Mouse (Mus musculus) forebrain, embryonic 13.5 days (tissue): ENCODE measurements around the gene Elmo3. TPM values are rescaled to one million over a fixed set of nuclear protein-coding genes. Genes with fewer than 3 reads are reported as not detected.

Source experiments
- ATAC-seq: fragments of 200-750 bp; cut with Nextera tagmentation; 2 replicates; pipeline ENCODE4 v1.8.0; 2017
- H3K27ac ChIP-seq: fragments of 300-500 bp; sonication (generic); 2 replicates; pipeline ENCODE4 v1.5.1; 2015; ENCODE audit warnings: inconsistent platforms, mild to moderate bottlenecking, moderate library complexity
- H3K27me3 ChIP-seq: fragments of 300-500 bp; sonication (generic); 2 replicates; pipeline ENCODE4 v1.6.1; 2015; ENCODE audit warnings: mild to moderate bottlenecking, inconsistent platforms
- H3K36me3 ChIP-seq: fragments of 300-500 bp; sonication (generic); 2 replicates; pipeline ENCODE4 v1.6.1; 2015; ENCODE audit warnings: mild to moderate bottlenecking, inconsistent platforms; ENCODE audit not compliant: poor library complexity, severe bottlenecking
- H3K4me1 ChIP-seq: fragments of 300-500 bp; sonication (generic); 2 replicates; pipeline ENCODE4 v1.6.1; 2015; ENCODE audit warnings: inconsistent platforms
- H3K4me2 ChIP-seq: fragments of 300-500 bp; sonication (generic); 2 replicates; pipeline ENCODE4 v1.6.1; 2015; ENCODE audit warnings: inconsistent platforms, mild to moderate bottlenecking, moderate library complexity
- H3K4me3 ChIP-seq: fragments of 300-500 bp; sonication (generic); 2 replicates; pipeline ENCODE4 v1.5.1; 2015; ENCODE audit warnings: mild to moderate bottlenecking, inconsistent platforms
- H3K9ac ChIP-seq: fragments of 300-500 bp; sonication (generic); 2 replicates; pipeline ENCODE4 v1.6.1; 2015; ENCODE audit warnings: mild to moderate bottlenecking, inconsistent platforms
- H3K9me3 ChIP-seq: fragments of 300-500 bp; sonication (generic); replicated peaks from 2 replicates; pipeline ENCODE4 v1.6.1; 2016; ENCODE audit warnings: inconsistent platforms
- WGBS: fragments of 180-500 bp; shearing (Covaris S2); methylation state at CpG from one replicate; pipeline ENCODE4 v1.1.7; 2015; 5-methylcytosine and 5-hydroxymethylcytosine counted together
- polyA plus RNA-seq: library from polyadenylated mRNA; unstranded; fragments of >200 nt; fragmentation: Nextera tagmentation; extraction: Ambion mirVana; gene quantifications from 2 replicates; pipeline ENCODE4 v1.2.1, GENCODE M21; 2015

Gene Elmo3
- polyA plus RNA-seq, 1 experiment from 2014 or later = 0.75 TPM

DNA sequence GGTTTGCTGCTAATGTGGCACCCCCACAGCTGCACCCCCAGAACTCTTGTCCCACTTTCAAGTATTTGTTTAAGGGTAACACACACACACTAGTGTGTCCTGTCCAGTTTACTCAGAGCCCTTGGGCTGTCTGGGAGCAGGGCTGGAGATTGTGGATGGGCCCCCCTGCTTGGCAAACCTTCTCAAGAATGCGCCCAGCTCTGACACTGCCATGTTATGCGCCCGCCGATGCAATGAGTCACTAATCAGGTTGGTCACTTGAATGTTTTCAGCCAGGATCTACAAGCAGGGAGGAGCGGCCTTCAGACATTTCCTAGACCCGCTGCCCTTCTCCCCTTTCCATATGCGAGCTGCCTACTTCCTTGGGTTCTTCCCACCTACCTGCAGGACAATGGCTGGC, 12.9 kb upstream of the Elmo3 start:
- Histone ChIP-seq H3K9ac (no peak overlapping the region), H3K9me3 (no peaks in the 10 kb centered on the region), H3K27ac (no peak overlapping the region), H3K36me3 (no peaks in the 10 kb centered on the region), H3K4me3 (no peak overlapping the region), H3K27me3 (peaks cover 11% of the 10 kb centered on the region), H3K4me1 (peaks cover 38% of the 10 kb centered on the region), H3K4me2 (no peak overlapping the region)
- ATAC-seq = no peak
- 73% methylated on average over 7 of the region's 7 CpGs for WGBS

DNA sequence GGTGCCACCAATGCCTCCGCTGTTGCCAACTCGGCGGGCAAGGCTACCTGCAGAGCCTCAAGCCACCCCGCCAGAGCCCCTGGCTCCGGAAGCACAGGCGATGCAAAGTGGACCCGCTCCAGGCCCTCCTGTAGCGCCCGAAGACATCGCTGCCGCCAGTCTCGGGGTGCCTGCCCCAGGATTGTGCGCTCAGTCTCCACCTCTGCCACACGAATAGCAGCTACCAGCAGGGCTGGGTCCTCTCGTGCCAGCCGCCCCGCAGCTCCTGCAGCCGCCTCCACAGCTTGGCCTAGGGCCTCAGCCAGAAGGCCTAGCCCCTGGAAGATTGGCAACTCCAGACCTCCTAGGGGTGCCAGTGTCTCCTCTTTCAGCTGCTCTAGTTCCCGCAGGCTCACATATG, 12.0 kb upstream of the Elmo3 start:
- peaks cover 34% of the 10 kb centered on the region for H3K4me1 ChIP-seq
- H3K9ac ChIP-seq = no peak overlapping the region
- WGBS = 66% methylated on average over 19 of the region's 19 CpGs
- H3K36me3 ChIP-seq = no peaks in the 10 kb centered on the region
- no peak overlapping the region for H3K4me3 ChIP-seq
- no peak for ATAC-seq
- peaks cover 11% of the 10 kb centered on the region for H3K27me3 ChIP-seq
- H3K4me2 ChIP-seq = no peak overlapping the region
- no peaks in the 10 kb centered on the region for H3K9me3 ChIP-seq
- H3K27ac ChIP-seq = no peak overlapping the region

DNA sequence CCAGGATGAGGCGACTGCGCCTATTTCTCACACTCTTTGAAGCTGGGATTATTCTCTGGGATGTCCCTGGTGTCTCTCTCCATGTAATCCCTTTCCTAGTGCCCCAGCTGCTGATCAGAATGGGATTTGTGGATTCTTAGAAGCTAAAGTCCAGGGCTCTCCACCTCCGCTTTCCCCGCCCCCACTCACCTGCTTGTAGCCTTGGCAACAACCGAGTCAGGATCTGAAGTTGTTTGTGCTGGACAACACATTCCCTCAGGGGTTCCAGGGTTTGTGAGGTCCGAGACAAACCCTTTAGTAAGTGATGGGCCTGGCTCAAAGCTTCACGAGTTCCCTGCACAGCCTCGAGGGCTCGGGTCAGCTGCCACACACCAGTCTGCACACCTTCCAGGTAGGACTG, 10.6 kb upstream of the Elmo3 start:
- Histone ChIP-seq H3K27ac (no peak overlapping the region), H3K4me2 (no peak overlapping the region), H3K36me3 (peaks cover 11% of the 10 kb centered on the region), H3K4me3 (no peak overlapping the region), H3K27me3 (peaks cover 11% of the 10 kb centered on the region), H3K9ac (no peak overlapping the region; the same call in 1 of the 2 replicates), H3K4me1 (peaks cover 38% of the 10 kb centered on the region), H3K9me3 (no peaks in the 10 kb centered on the region)
- WGBS = 61% methylated on average over 9 of the region's 9 CpGs
- no peak for ATAC-seq

DNA sequence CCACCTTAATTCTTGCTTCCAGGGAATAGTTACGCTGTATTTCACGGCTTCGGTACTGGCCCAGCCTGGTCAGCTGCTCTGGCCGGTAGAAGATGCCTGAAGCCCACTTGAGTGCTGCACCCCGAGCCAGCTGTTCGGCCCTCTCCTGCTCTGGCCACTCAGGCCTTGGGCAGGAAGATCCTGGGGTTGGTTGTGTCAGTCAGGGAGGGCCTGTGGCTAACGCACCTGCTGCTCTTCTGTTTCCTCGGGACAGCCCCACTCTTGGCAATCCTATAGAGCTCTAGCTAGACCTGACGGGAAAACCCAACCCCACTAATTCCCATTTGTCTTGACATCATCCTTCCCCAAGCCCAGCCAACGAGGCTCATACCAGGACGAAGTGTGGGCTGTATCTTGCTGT, 10.1 kb upstream of the Elmo3 start:
- Histone ChIP-seq H3K4me2 (no peak overlapping the region), H3K36me3 (peaks cover 16% of the 10 kb centered on the region), H3K4me1 (peaks cover 35% of the 10 kb centered on the region), H3K27ac (no peak overlapping the region), H3K4me3 (no peak overlapping the region), H3K9me3 (no peaks in the 10 kb centered on the region), H3K27me3 (peaks cover 6% of the 10 kb centered on the region), H3K9ac (no peak overlapping the region)
- ATAC-seq = no peak
- WGBS = 67% methylated on average over 11 of the region's 11 CpGs

DNA sequence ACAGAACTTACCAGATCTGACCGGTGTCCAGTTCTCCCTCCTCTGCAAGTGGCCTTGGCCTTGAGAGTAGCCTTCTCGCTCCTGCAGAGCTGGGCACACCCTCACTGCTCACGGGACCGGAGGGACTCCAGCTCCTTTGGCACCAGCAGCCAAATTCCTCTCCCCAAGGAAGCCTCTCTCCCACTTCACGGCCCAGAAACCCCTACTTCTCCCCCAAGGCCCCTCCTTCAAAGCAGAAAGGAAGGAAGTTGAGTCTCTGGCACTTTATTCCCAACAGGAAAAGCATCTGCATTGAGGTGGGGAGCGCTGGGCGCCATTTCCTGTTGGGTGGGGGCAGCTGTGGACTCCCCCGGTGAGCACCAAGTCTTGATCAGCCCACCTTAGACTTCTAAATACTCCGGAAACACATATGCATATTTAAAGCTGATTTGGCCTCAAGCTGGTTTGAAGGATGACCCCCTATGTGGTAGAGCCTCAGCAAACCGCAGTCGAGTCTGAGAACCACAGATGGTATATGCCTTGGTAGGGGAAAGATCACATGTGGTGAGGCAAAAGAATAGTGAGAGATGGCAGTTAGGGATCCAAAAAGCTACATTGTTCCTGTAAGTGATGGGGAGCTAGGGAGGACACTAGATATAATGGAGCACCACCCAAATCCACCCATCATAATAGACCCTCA, 9.4 kb upstream of the Elmo3 start, which contains the start of gene Exoc3l:
Exoc3l (minus strand) TSS at position 207 of the 679 bp plus-strand sequence.
- H3K36me3 ChIP-seq = peaks cover 24% of the 10 kb centered on the region
- H3K4me1 ChIP-seq = peaks cover 27% of the 10 kb centered on the region
- H3K9me3 ChIP-seq = no peaks in the 10 kb centered on the region
- no peaks in the 10 kb centered on the region for H3K27me3 ChIP-seq
- ATAC-seq = no peak
- WGBS = 77% methylated on average over 11 of the region's 11 CpGs
- peak within 1 kb of the TSS; percentile 98 for H3K4me2 ChIP-seq
- peak within 1 kb of the TSS; percentile 96; the same call in 1 of the 2 replicates for H3K9ac ChIP-seq
- H3K4me3 ChIP-seq = peak within 1 kb of the TSS; percentile 100
- no peak within 1 kb of the TSS for H3K27ac ChIP-seq

DNA sequence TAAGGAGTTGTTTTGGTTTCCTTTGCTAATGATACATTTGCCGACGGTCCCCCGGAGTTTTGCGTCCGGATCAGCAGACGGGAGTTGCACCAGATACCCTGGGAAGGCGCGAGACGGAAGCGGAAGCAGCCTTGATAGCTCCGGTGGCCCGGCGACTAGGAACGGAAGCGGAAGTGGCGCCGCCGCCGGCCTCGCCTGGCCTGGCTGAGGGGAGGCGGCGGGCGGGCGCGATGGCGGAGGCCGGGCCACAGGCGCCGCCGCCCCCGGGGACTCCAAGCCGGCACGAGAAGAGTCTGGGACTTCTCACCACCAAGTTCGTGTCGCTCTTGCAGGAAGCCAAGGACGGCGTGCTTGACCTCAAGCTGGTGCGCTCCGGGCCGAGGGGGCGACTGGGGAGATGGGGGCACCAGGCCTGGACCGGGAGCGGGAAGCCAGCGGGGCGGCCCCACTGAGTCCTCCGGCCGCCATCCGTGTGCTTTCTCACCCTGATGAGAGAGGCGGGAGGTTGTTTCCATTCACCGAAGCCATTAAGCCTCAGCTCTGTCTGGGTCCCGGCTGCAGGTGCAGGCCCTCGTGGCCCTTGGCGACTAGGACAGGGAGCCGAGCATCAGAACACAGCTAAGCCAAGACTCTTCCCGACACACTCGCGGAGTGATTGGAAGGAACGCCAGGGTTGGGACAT, 7.7 kb upstream of the Elmo3 start, which contains the start of gene E2f4:
E2f4 (plus strand) TSS at position 153 of the 682 bp plus-strand sequence.
- peak within 1 kb of the TSS; percentile 40; the same call in 1 of the 2 replicates for H3K27ac ChIP-seq

DNA sequence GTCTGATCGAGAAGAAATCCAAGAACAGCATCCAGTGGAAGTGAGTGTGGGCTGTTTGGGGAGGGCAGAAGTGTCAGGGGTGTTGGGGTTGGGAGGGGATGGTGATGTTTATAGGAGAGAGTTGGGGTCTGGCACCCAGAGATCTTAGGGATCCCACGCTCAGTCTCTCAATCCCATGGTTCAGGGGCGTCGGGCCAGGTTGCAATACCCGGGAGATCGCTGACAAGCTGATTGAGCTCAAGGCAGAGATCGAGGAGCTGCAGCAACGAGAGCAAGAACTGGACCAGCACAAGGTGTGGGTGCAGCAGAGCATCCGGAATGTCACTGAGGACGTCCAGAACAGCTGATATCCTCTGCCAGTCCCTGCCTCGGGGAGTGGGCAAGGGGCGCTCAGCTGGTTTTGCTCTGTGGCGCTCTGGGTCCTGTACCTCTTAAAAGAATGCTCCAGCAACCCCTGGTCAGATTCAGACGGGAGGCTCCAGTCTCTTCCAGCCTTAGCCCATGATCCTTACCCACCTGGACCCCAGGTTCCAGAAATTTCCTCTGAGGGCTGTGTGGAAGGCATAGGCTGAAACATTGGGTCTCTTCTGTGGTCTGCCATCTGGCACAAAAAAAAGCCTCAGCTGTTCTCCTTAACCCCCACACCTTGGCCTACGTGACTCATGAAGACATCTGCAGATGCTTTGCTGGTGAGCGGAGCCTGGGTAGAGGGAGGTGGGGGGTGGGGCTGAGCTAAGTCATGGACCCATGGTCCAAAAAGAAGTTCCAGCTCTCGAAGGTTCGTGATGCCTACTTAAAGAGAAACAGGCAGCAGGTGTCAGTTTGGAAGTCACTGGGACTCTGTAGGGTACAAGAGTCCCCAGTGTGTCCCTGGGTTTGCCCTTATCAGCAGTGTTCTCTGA, 6.8 kb upstream of the Elmo3 start:
- Histone ChIP-seq H3K9ac (peak overlapping the region; percentile 96), H3K27ac (no peak overlapping the region), H3K9me3 (no peaks in the 10 kb centered on the region), H3K4me1 (peaks cover 25% of the 10 kb centered on the region), H3K27me3 (no peaks in the 10 kb centered on the region), H3K4me3 (peak overlapping the region; percentile 100), H3K36me3 (peaks cover 50% of the 10 kb centered on the region), H3K4me2 (peak overlapping the region; percentile 98)
- ATAC-seq = no peak
- 68% methylated on average over 18 of the region's 18 CpGs for WGBS

More for the DNA sequence above, 7.7 kb upstream of the Elmo3 start, which contains the start of gene E2f4:
- peak; percentile 94 for ATAC-seq
- Histone ChIP-seq H3K9me3 (no peaks in the 10 kb centered on the region), H3K4me1 (peaks cover 25% of the 10 kb centered on the region), H3K27me3 (no peaks in the 10 kb centered on the region), H3K4me3 (peak within 1 kb of the TSS; percentile 100), H3K9ac (peak within 1 kb of the TSS; percentile 96), H3K4me2 (peak within 1 kb of the TSS; percentile 98), H3K36me3 (peaks cover 40% of the 10 kb centered on the region)
- under 1% methylated on average over 58 of the region's 58 CpGs for WGBS

DNA sequence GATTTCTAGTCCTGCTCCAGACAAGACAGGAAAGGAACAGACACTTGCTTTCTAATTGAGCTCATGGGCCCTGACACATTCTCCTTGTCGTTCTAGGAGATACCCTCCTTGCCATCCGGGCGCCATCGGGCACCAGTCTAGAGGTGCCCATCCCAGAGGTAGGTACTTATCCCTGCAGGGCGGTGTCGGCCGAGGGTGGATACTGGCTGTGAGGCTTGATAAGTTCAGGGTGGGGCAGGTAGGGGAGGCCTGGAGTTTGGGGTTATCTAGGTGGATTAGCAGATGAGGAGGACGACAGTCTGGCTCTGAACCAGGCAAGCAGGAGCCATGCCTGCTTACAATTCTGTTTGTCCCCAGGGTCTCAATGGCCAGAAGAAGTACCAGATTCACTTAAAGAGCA, 5.4 kb upstream of the Elmo3 start:
- ATAC-seq = no peak
- Histone ChIP-seq H3K27ac (no peak overlapping the region), H3K27me3 (no peaks in the 10 kb centered on the region), H3K4me1 (peaks cover 29% of the 10 kb centered on the region), H3K9me3 (no peaks in the 10 kb centered on the region), H3K4me2 (no peak overlapping the region), H3K4me3 (no peak overlapping the region), H3K9ac (no peak overlapping the region), H3K36me3 (peaks cover 63% of the 10 kb centered on the region)
- WGBS = 93% methylated on average over 8 of the region's 8 CpGs

DNA sequence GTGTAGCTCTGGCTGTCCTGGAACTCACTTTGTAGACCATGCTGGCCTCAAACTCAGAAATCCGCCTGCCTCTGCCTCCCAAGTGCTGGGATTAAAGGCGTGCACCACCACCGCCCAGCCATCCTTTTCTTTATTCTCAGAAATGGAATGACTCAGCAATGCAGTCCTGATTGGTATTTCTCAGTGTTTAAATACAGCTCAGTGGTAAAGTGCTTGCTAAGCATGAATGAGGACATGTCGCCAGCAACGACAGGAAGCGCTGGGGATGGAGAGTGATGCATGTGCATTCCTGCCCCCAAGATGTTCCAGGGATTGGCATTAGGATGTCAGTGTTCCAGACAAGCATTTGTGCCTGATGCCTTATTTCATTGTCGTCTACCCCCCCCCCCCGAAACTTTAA, 2.0 kb upstream of the Elmo3 start:
- no peak for ATAC-seq
- no peak overlapping the region for H3K4me3 ChIP-seq
- H3K27me3 ChIP-seq = no peaks in the 10 kb centered on the region
- H3K9ac ChIP-seq = no peak overlapping the region
- peaks cover 29% of the 10 kb centered on the region for H3K4me1 ChIP-seq
- peaks cover 86% of the 10 kb centered on the region for H3K36me3 ChIP-seq
- no peak overlapping the region for H3K27ac ChIP-seq
- no peaks in the 10 kb centered on the region for H3K9me3 ChIP-seq
- WGBS = 93% methylated on average over 8 of the region's 8 CpGs
- H3K4me2 ChIP-seq = no peak overlapping the region

DNA sequence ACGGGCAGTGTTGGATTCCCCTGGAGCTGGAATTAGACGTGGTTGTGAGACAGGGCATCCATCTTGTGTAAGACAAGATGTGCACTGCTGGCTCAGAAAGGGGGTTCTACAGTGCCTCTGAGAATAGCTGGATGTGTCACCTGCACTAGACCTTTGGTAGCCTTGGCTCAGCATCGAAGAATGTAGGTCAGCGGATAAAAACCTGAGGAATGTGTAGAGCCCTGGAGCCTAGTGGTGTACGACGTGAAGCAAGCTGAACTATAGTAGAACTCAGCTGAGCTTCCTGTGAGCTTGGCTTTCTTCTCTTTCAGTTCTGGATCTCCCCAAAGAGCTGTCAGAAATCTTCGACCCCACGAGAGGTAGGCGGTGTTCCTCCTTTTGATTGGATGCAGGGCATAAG, 1.5 kb upstream of the Elmo3 start:
- H3K27ac ChIP-seq = no peak overlapping the region
- H3K4me3 ChIP-seq = no peak overlapping the region
- H3K36me3 ChIP-seq = peaks cover 88% of the 10 kb centered on the region
- H3K9me3 ChIP-seq = no peaks in the 10 kb centered on the region
- H3K4me2 ChIP-seq = no peak overlapping the region
- WGBS = 89% methylated on average over 9 of the region's 9 CpGs
- H3K4me1 ChIP-seq = peaks cover 24% of the 10 kb centered on the region
- H3K9ac ChIP-seq = no peak overlapping the region
- no peak for ATAC-seq
- H3K27me3 ChIP-seq = no peaks in the 10 kb centered on the region

DNA sequence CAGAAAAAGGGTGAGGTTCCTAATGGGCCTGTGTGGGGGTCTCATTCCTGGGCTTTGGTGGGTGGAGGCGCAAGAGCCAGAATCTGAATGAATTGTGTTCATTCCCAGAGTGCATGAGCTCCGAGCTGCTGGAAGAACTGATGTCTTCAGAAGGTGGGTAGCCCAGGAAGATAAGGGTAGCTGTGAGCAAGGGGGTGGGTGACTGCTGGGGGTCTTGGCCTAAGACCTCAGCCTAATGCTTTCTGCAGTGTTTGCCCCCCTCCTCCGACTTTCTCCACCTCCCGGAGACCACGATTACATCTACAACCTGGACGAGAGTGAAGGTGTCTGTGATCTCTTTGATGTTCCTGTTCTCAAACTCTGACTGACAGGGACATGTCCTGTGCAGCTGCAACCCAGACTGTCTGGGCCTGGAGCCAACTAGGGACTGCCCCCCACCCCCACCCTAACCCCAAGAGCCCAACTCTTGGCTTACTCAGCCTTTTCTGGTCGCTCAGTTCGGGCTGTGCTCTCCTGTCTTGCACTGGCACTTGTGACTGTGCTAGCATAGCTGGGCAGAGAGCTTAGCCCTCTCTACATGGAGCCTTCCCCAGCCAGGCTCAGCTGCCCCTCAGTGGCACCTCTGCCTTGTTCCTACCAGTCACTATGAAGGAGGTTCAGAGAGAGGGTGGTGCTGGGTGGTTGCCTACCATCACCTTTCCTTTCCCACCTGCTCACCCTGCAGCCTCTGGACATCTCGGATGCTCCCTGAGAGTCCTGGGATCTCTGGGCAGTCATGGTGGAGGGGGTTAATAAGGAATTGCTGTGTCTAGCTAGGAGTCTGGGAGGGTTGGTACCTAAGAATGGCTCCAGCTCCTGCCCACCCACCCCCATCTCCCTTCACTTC, 833 bp upstream of the Elmo3 start:
- Histone ChIP-seq H3K4me3 (no peak overlapping the region), H3K27ac (no peak overlapping the region), H3K4me2 (no peak overlapping the region), H3K9ac (no peak overlapping the region), H3K9me3 (no peaks in the 10 kb centered on the region), H3K27me3 (no peaks in the 10 kb centered on the region), H3K36me3 (peaks cover 88% of the 10 kb centered on the region), H3K4me1 (peaks cover 19% of the 10 kb centered on the region)
- 67% methylated on average over 9 of the region's 9 CpGs for whole genome bisulfite sequencing
- peak; percentile 22; the same call in 1 of the 2 replicates for ATAC-seq
